Mouse (Mus musculus): Measurements from ENCODE around the gene Zfp143. TPM values are rescaled to one million over a fixed set of nuclear protein-coding genes. Genes with fewer than 3 reads are reported as not detected.

Zfp143 gene
- polyA plus RNA-seq, 1 experiment from 2014 or later = 21.6 TPM

DNA sequence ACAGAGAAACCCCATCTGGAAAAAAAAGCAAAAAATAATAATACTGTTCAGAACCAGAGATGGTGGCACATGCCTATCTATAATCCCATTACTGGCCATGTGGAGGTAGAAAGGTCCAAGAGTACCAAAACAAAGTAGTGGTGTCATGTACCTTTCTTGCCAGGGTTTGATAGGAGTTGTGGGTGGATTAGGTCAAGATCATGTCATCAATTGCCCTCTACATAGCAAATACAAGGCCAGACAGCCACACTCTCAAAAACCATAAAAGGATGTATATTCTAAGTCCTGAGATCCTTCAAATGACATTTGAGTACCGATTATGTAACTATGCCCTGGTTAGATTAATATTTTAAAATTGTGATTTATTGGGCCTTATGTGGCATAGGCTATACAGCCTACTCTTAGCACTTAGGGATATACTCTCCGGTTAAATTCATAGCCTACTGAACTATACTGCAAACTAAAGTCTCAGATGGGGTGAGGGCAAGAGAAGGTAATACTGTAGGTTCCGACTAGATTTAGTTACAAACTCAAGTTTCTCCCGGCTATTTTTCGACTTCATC lies 830 bp upstream of the Zfp143 start:
- Histone ChIP-seq H3K4me3 (replicated peaks) (peak overlapping the region; percentile 80), H3K4me1 (replicated peaks) (peaks cover 10% of the 10 kb centered on the region), H3K36me3 (peaks cover 39% of the 10 kb centered on the region), H3K4me2 (peak overlapping the region; percentile 67), H3K27ac (peak overlapping the region; percentile 99), H3K9ac (replicated peaks) (peak overlapping the region; percentile 98), H3K9me3 (no peaks in the 10 kb centered on the region), H3K27me3 (no peaks in the 10 kb centered on the region)
- 20% methylated on average over 5 of the region's 5 CpGs for WGBS
- no peak for ATAC-seq (ENCODE audit: insufficient number of reproducible peaks, insufficient read depth, low FRiP score, low TSS enrichment, low read depth)

DNA sequence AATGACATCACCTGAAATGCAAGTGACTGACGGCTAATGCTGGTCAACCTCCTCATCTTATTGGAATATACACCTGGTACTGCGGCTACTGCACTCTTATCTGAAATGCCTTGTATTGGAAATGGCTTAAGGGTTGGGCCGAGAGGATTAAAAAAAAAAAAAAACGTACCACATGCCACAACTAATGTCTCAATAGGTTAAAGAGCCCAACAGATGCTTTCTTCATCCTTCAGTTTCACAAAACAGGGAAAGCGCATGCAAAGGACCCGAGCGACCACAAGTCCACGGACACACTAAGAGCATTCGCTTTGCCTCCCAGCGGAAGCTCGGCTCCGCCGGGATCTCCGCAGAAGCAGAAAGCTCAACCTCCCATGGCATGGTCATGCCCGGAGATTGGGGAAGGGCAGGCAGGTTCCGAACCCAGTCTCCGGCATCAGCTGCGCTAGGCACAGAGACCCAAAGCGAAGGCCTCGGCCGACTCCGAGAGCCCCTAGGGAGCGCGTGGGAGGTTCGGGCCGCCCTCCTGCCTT lies 283 bp upstream of the Zfp143 start:
- peak overlapping the region; percentile 80 for H3K4me3 ChIP-seq (replicated peaks)
- peaks cover 35% of the 10 kb centered on the region for H3K36me3 ChIP-seq
- peak overlapping the region; percentile 67 for H3K4me2 ChIP-seq
- H3K9ac ChIP-seq (replicated peaks) = peak overlapping the region; percentile 98
- H3K4me1 ChIP-seq (replicated peaks) = peaks cover 10% of the 10 kb centered on the region
- no peaks in the 10 kb centered on the region for H3K9me3 ChIP-seq
- no peak; the same call in 1 of the 2 replicates for ATAC-seq (ENCODE audit: insufficient number of reproducible peaks, insufficient read depth, low FRiP score, low TSS enrichment, low read depth)
- peak overlapping the region; percentile 99 for H3K27ac ChIP-seq
- H3K27me3 ChIP-seq = no peaks in the 10 kb centered on the region
- WGBS = under 1% methylated on average over 26 of the region's 26 CpGs

DNA sequence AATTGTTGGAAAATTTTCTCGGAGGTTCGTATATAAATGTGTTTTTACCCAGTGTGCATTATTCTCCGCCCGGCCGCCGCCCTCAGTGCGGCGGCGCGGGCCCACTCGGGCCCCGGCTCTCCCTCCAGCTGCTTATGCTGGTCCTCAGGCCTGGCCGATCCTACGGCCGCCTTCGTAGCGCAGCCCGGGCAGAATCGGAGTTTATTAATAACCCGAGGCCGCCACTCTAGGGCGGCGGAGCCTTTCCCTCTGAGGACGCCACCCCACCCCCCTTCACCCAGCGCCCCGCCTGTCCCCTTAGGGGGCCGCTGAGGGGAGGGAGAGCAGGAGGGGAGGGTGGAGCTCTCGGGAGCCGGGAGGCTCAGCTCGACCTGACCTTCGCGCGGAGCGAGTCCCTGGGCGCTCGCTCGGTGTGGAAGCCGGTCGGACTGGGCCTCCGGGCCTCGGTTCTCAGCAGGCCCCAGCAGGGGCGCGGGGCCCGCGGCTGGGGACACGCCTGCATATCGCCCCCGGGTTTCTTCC lies 796 bp downstream of the Zfp143 start:
- Histone ChIP-seq H3K36me3 (peaks cover 29% of the 10 kb centered on the region), H3K9ac (replicated peaks) (peak overlapping the region; percentile 94), H3K4me1 (replicated peaks) (peaks cover 10% of the 10 kb centered on the region), H3K4me3 (replicated peaks) (peak overlapping the region; percentile 80), H3K27ac (peak overlapping the region; percentile 100), H3K27me3 (no peaks in the 10 kb centered on the region), H3K9me3 (no peaks in the 10 kb centered on the region), H3K4me2 (peak overlapping the region; percentile 61)
- WGBS = 0% methylated on average over 43 of the region's 48 CpGs
- ATAC-seq (ENCODE audit: insufficient number of reproducible peaks, insufficient read depth, low FRiP score, low TSS enrichment, low read depth) = no peak; the same call in none of the 2 replicates

DNA sequence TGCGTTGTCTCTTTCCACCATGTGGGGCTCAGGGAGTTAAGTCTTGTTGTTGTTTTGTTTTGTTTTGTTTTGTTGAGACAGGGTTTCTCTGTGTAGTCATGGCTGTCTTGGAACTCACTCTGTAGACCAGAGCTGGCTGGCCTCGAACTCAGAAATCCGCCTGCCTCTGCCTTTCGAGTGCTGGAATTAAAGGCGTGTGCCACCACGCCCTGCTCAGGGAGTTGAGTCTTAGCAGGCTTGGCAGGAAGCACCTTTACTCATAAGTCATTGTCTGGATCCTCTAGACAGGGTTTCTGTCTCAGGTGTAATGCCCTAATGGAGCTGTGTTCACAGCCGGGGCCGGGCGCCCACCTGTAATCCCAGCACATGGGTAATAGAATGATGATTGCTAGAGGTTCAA lies 2.7 kb downstream of the Zfp143 start:
- H3K36me3 ChIP-seq = peaks cover 34% of the 10 kb centered on the region

DNA sequence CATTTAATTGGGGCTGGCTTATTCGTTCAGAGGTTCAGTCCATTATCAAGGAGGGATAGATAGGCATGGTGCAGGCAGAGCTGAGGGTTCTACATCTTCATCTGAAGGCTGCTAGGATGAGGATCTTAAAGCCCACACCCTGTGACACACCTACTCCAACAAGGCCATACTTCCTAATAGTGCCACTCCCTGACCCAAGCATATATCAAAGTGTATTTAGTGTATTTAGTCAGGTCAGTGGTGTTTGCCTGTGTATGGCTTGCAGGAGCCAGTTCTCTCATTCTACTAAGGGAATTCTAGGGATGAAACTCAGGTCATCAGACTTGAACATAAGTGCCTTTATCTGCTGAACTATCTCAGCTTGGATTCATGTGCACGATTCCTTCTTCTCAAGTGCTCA lies 8.1 kb downstream of the Zfp143 start:
- Histone ChIP-seq H3K27me3 (no peaks in the 10 kb centered on the region), H3K9me3 (no peaks in the 10 kb centered on the region), H3K9ac (replicated peaks) (no peak overlapping the region), H3K27ac (no peak overlapping the region), H3K4me3 (replicated peaks) (no peak overlapping the region), H3K4me1 (replicated peaks) (no peaks in the 10 kb centered on the region; the same call in 1 of the 2 replicates), H3K36me3 (peaks cover 70% of the 10 kb centered on the region), H3K4me2 (no peak overlapping the region)
- 92% methylated on average over 2 of the region's 2 CpGs for WGBS
- ATAC-seq (ENCODE audit: insufficient number of reproducible peaks, insufficient read depth, low FRiP score, low TSS enrichment, low read depth) = no peak

More for the DNA sequence above, 2.7 kb downstream of the Zfp143 start:
- Histone ChIP-seq H3K4me1 (replicated peaks) (peaks cover 10% of the 10 kb centered on the region), H3K4me2 (no peak overlapping the region), H3K4me3 (replicated peaks) (no peak overlapping the region), H3K27me3 (no peaks in the 10 kb centered on the region), H3K9me3 (no peaks in the 10 kb centered on the region), H3K9ac (replicated peaks) (no peak overlapping the region), H3K27ac (no peak overlapping the region)
- ATAC-seq (ENCODE audit: insufficient number of reproducible peaks, insufficient read depth, low FRiP score, low TSS enrichment, low read depth) = no peak
- WGBS = 96% methylated on average over 9 of the region's 9 CpGs

DNA sequence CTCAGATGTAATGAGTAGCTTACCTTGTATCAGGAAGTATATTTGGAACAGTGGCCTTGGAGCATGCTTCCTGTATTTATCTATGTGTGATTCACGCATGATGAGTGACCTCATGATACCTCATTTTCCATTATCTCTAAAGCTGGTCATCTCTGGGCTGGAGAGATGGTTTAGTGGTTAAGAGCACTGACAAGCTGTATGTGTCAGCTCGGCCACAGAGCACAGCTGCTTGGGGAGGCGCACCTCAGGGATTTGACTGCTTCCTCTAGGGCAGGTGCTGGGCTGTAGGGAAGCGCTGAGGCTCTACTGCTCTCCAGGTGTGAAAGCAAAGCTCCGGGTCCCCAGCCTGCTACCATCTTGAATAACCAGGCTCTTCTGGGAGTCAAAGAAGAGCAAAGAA lies 17.2 kb downstream of the Zfp143 start:
- H3K9ac ChIP-seq (replicated peaks) = no peak overlapping the region
- 0 out of 2 replicates have a peak, but pooled peaks cover 5% of the 10 kb centered on the region for H3K9me3 ChIP-seq
- no peaks in the 10 kb centered on the region for H3K27me3 ChIP-seq
- no peak overlapping the region for H3K4me2 ChIP-seq
- no peak for ATAC-seq (ENCODE audit: insufficient number of reproducible peaks, insufficient read depth, low FRiP score, low TSS enrichment, low read depth)
- peaks cover 98% of the 10 kb centered on the region for H3K36me3 ChIP-seq
- H3K4me3 ChIP-seq (replicated peaks) = no peak overlapping the region
- no peaks in the 10 kb centered on the region for H3K4me1 ChIP-seq (replicated peaks)
- WGBS = 93% methylated on average over 5 of the region's 5 CpGs
- no peak overlapping the region for H3K27ac ChIP-seq

DNA sequence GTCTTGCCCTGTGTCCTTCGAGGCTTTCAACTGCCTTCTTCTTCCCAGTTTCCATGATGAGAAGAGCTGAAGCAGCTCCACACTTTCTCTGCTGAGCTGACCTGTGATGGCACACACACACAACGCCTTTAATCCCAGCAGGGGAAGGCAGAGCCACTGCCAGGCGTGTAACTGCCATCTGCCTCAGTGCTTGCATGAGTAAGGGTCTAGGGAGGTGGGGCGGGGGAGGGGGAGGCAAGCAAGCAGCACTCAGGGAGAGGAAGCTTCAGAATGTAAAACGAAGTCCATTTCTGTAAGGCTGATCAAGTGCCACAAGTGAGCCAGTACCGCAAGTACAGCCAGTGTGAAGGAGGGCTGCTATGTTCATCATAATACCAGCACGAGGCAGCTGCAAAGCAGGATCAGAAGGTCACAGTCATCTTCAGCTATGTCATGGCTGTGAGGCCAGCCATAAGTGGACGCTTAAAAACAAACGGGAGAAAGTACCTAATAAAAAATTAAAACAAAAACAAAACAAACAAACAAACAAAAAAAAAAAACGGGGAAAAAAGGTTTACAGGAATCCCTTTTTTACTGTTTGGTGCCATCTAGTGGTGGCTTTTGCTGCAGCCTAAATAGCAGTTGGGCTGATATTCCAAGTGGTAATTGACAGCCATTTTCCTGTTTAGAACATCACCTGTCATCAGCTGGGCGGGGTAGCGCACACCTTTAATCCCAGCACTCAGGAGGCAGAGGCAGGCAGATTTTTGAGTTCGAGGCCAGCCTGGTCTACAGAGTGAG lies 22.6 kb downstream of the Zfp143 start:
- H3K36me3 ChIP-seq = peaks cover 99% of the 10 kb centered on the region

DNA sequence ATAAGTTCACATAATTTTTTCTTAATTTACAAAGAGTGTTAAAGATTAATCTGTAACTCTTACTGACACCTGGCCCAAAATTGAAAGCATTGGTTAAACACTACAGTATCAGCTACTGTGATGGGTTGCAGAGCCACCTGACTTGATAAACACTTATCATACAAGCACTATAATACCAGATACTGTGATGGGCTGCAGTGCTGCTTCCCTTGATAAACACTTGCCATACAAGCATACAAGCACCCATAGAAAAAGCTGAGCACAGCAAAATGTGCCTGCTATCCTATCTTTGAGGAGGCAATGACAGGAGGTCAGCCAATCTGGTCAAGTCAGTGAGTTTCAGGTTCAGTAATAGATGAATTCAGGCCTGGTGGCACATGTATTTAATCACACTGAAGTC lies 24.2 kb downstream of the Zfp143 start:
- Histone ChIP-seq H3K9ac (replicated peaks) (no peak overlapping the region), H3K36me3 (peaks cover 98% of the 10 kb centered on the region), H3K9me3 (0 out of 2 replicates have a peak, but pooled peaks cover 5% of the 10 kb centered on the region), H3K27me3 (no peaks in the 10 kb centered on the region), H3K4me2 (no peak overlapping the region), H3K4me1 (replicated peaks) (no peaks in the 10 kb centered on the region), H3K4me3 (replicated peaks) (no peak overlapping the region), H3K27ac (no peak overlapping the region)
- ATAC-seq (ENCODE audit: insufficient number of reproducible peaks, insufficient read depth, low FRiP score, low TSS enrichment, low read depth) = no peak

More for the DNA sequence above, 22.6 kb downstream of the Zfp143 start:
- Histone ChIP-seq H3K27ac (no peak overlapping the region), H3K9me3 (0 out of 2 replicates have a peak, but pooled peaks cover 5% of the 10 kb centered on the region), H3K4me3 (replicated peaks) (no peak overlapping the region), H3K4me1 (replicated peaks) (no peaks in the 10 kb centered on the region), H3K27me3 (no peaks in the 10 kb centered on the region), H3K4me2 (no peak overlapping the region), H3K9ac (replicated peaks) (no peak overlapping the region)
- ATAC-seq (ENCODE audit: insufficient number of reproducible peaks, insufficient read depth, low FRiP score, low TSS enrichment, low read depth) = no peak
- WGBS = 69% methylated on average over 13 of the region's 13 CpGs

DNA sequence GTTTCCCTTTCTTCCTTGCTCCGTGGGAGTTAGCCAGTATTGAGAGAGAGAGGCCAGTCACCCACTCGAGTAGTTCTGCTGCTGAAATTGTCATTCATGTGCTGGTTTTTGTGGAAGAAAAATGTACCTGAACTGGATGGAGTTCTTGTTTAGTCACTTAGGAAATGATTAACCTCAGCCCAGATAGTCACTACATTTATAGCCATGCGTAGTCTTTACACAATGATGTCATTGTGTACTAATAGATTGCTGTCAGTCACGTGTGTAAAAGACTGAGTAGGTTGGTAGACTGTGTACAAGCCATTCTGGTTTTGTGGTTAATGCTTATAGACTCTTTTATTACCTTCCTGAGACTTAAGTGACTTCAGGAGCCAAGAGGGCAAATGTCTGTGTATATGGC lies 26.9 kb downstream of the Zfp143 start:
- Histone ChIP-seq H3K27ac (no peak overlapping the region), H3K4me2 (no peak overlapping the region), H3K36me3 (peaks cover 93% of the 10 kb centered on the region), H3K4me1 (replicated peaks) (no peaks in the 10 kb centered on the region), H3K9ac (replicated peaks) (no peak overlapping the region), H3K27me3 (no peaks in the 10 kb centered on the region), H3K9me3 (no peaks in the 10 kb centered on the region), H3K4me3 (replicated peaks) (no peak overlapping the region)
- no peak for ATAC-seq (ENCODE audit: insufficient number of reproducible peaks, insufficient read depth, low FRiP score, low TSS enrichment, low read depth)
- 79% methylated on average over 4 of the region's 4 CpGs for whole genome bisulfite sequencing

DNA sequence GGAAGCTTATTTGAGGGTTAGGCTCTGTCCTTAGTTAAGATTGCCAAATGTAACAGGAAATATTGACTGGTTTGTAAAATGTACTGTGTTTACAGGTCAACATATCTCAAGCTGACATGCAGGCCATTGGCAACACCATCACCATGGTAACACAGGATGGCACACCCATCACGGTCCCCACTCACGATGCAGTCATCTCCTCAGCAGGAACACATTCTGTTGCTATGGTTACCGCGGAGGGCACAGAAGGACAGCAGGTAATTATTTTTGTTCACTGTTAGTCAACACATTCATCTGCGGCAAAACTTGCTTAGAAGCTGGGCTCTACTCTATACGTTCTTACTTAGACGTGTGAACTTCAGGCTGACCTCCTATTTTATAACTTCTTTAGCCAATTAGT lies 30.7 kb downstream of the Zfp143 start:
- Histone ChIP-seq H3K36me3 (peaks cover 94% of the 10 kb centered on the region), H3K27ac (no peak overlapping the region), H3K27me3 (no peaks in the 10 kb centered on the region), H3K9me3 (no peaks in the 10 kb centered on the region), H3K4me2 (no peak overlapping the region), H3K9ac (replicated peaks) (no peak overlapping the region), H3K4me1 (replicated peaks) (no peaks in the 10 kb centered on the region), H3K4me3 (replicated peaks) (no peak overlapping the region)
- WGBS = 75% methylated on average over 7 of the region's 7 CpGs
- no peak for ATAC-seq (ENCODE audit: insufficient number of reproducible peaks, insufficient read depth, low FRiP score, low TSS enrichment, low read depth)

DNA sequence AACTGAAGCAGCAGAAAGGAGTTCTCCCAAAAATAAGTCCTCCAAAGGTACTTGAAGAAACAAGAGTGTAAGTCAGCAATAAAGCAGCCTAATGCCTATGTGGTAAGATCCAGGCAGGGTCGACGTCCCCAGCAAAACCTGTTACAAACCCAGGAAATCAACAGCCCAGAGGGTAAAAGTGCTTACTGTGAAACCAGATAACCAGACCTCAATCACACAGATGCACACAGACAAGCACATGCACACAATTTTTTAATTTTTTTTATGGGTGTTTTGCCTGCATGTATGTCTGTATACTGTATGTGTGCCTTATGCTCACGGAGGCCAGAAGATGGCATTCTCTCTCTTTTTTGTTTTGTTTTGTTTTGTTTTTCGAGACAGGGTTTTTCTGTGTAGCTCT lies 35.3 kb downstream of the Zfp143 start:
- Histone ChIP-seq H3K4me3 (replicated peaks) (no peak overlapping the region), H3K9me3 (peaks cover 3% of the 10 kb centered on the region; the same call in 1 of the 2 replicates), H3K4me1 (replicated peaks) (no peaks in the 10 kb centered on the region), H3K36me3 (peaks cover 66% of the 10 kb centered on the region), H3K9ac (replicated peaks) (no peak overlapping the region), H3K27me3 (no peaks in the 10 kb centered on the region), H3K4me2 (no peak overlapping the region), H3K27ac (no peak overlapping the region)
- no peak for ATAC-seq (ENCODE audit: insufficient number of reproducible peaks, insufficient read depth, low FRiP score, low TSS enrichment, low read depth)
- 84% methylated on average over 4 of the region's 4 CpGs for WGBS

Data from limb, embryonic 12.5 days (tissue).